ENCODE assay signal across 10 mouse cellular contexts in the genomic region with DNA sequence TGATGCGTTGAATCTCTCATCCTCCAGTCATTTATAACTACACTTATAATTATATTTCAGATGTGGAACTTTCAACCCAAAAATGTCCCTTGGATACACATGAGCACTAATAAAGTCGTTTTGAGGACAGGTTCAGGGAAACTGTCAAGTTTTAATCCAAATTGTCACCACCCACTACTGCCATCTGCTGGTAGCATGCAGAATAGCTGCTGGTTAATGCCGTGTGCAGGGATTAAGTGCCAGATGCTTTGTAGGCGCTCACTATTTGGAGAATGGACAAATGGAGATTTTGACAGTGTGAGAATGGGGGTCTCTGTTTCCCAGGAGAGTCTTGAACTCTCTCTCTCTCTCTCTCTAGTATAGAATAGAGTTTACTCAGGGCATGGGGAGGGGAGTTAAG. TPM values are rescaled to one million over a fixed set of nuclear protein-coding genes. Genes with fewer than 3 reads are reported as not detected.
DNase-seq lines count a peak whose midpoint lies in the region; ATAC-seq and TF ChIP-seq lines count a peak whose summit lies in the region.
"Had no signal": no experiment of that assay in that cellular context is flagged by ENCODE, and none has a peak within 500 bp of the region (broad histone marks: within the 10 kb centered on the region; RNA-seq: fewer than 3 reads in every experiment).

No protein-coding gene starts in this region.

- 13% methylated on average over 4 of the region's 4 CpGs for WGBS in heart, postnatal 0 days

- H3K4me2 ChIP-seq in heart, postnatal 0 days (ENCODE audit: low read depth, low read length) = no peak overlapping the region
- H3K4me2 ChIP-seq: embryonic facial prominence, embryonic 15.5 days; stomach, embryonic 15.5 days had no signal

- H3K36me3 ChIP-seq in heart, postnatal 0 days (replicated peaks; ENCODE audit: control insufficient read depth, insufficient read depth, low read length) = no peaks in the 10 kb centered on the region
- H3K36me3 ChIP-seq: embryonic facial prominence, embryonic 15.5 days; stomach, embryonic 15.5 days had no signal

- peak; percentile 28 for DNase-seq in heart, postnatal 0 days (ENCODE audit: low spot score)
- no peak for DNase-seq in heart, postnatal 25 days (ENCODE audit: low spot score)
- peak; percentile 47 for DNase-seq in urinary bladder, postnatal 14 days (ENCODE audit: low spot score)
- no peak for DNase-seq in urinary bladder, postnatal 10 days (ENCODE audit: low spot score)
- peak; percentile 49 for DNase-seq in cerebellum, adult 8-10 months
- peak; percentile 58 to 72 for DNase-seq in heart, postnatal 10 days
- peak; percentile 52 for DNase-seq in thymus, postnatal 14 days

- no peaks in the 10 kb centered on the region for H3K9me3 ChIP-seq in heart, postnatal 0 days (replicated peaks; ENCODE audit: control insufficient read depth, low read length)
- H3K9me3 ChIP-seq: embryonic facial prominence, embryonic 15.5 days; stomach, embryonic 15.5 days had no signal

- no peak for ATAC-seq in heart, postnatal 0 days (ENCODE audit: insufficient read depth, low read depth)
- peak; percentile 88 for ATAC-seq in megakaryocyte progenitor cell, adult 5-6 weeks (replicated peaks; ENCODE audit: poor library complexity)

- H3K4me3 ChIP-seq in heart, postnatal 0 days (ENCODE audit: low read depth, low read length) = no peak overlapping the region
- H3K4me3 ChIP-seq: embryonic facial prominence, embryonic 15.5 days; stomach, embryonic 15.5 days had no signal

- no peaks in the 10 kb centered on the region for H3K4me1 ChIP-seq in heart, postnatal 0 days (ENCODE audit: control insufficient read depth, insufficient read depth)
- H3K4me1 ChIP-seq: embryonic facial prominence, embryonic 15.5 days; stomach, embryonic 15.5 days had no signal

- 0 out of 2 replicates have a peak, but pooled peaks cover 5% of the 10 kb centered on the region for H3K27me3 ChIP-seq in heart, postnatal 0 days (ENCODE audit: control insufficient read depth, insufficient read depth, low read length)
- H3K27me3 ChIP-seq: embryonic facial prominence, embryonic 15.5 days; stomach, embryonic 15.5 days had no signal

- no peak overlapping the region for H3K27ac ChIP-seq in heart, postnatal 0 days (ENCODE audit: low read depth)
- H3K27ac ChIP-seq: embryonic facial prominence, embryonic 15.5 days; stomach, embryonic 15.5 days had no signal

- TF ChIP-seq CTCF in heart, postnatal 0 days (IDR thresholded peaks at IDR 0.05; ENCODE audit: low read depth) = peak; percentile 93

- H3K9ac ChIP-seq in heart, postnatal 0 days (replicated peaks; ENCODE audit: low read depth, low read length) = no peak overlapping the region
- H3K9ac ChIP-seq: embryonic facial prominence, embryonic 15.5 days; stomach, embryonic 15.5 days had no signal

- intact Hi-C loops in heart, postnatal 25 days (cut with DNase I) = loop anchor here (2.0 to 5.0 kb wide), 2 partner anchors 270 to 504 kb away; no protein-coding TSS in a partner anchor
- intact Hi-C loops in heart, postnatal 10 days (cut with DNase I) = loop anchor here (2.0 to 5.0 kb wide), 2 partner anchors 270 to 504 kb away; no protein-coding TSS in a partner anchor

- TF ChIP-seq EP300 in heart, postnatal 0 days (IDR thresholded peaks at IDR 0.05; ENCODE audit: low read depth) = no peak

RNA-seq across cellular contexts. Expression of gene Carmil1, which starts 16.7 kb away (rescaled TPM):
- 1.1 and 4.8 TPM in 2 replicates for total RNA-seq in heart, postnatal 0 days (2014; rRNA removed; ENCODE audit: low replicate concordance)
- 2.6 and 4.3 TPM in 2 replicates for polyA plus RNA-seq in heart, postnatal 0 days (2015; fragmentation: Nextera tagmentation; extraction: Ambion mirVana)
- 10 to 100 TPM in 1 of 2 experiments, 1 to 10 TPM in 1; 9.1 to 10.6 TPM for total RNA-seq in heart, postnatal 25 days (2021)
- 10 to 100 TPM in 1 of 2 experiments, 1 to 10 TPM in 1; 4.5 to 10.9 TPM for total RNA-seq in heart, postnatal 10 days (2021)
- total RNA-seq in megakaryocyte progenitor cell, adult 5-6 weeks (2015) = 3.7 and 3.8 TPM in 2 replicates
- total RNA-seq in megakaryocyte progenitor cell, adult 5-6 weeks (2017) = 4.9 and 5.6 TPM in 2 replicates

RNA-seq across cellular contexts. Expression of gene Cmah, which starts 30.0 kb away (rescaled TPM):
- total RNA-seq in heart, postnatal 0 days (2014; rRNA removed; ENCODE audit: low replicate concordance) = 1.0 TPM in 1 of 2 replicates, not detected in the other
- polyA plus RNA-seq in heart, postnatal 0 days (2015; fragmentation: Nextera tagmentation; extraction: Ambion mirVana) = 0.11 and 0.15 TPM in 2 replicates
- total RNA-seq in heart, postnatal 25 days (2021) = 1 to 10 TPM; 2.9 to 4.9 TPM
- total RNA-seq in heart, postnatal 10 days (2021) = 1 to 10 TPM; 2.0 to 2.3 TPM
- 0.56 and 2.3 TPM in 2 replicates for total RNA-seq in megakaryocyte progenitor cell, adult 5-6 weeks (2015)
- total RNA-seq in megakaryocyte progenitor cell, adult 5-6 weeks (2017) = 0.71 and 1.3 TPM in 2 replicates

Comparison
In these comparisons a context has a peak if more than half of its experiments do, and no peak if none do; other contexts are left out.
1. DNase-seq: peak in heart, postnatal 0 days (single experiment), urinary bladder, postnatal 14 days (single experiment), cerebellum, adult 8-10 months (single experiment), heart, postnatal 10 days (2 of 2) and thymus, postnatal 14 days (single experiment); none in heart, postnatal 25 days (single experiment) and urinary bladder, postnatal 10 days (single experiment).